Mouse (Mus musculus): Measurements from ENCODE around the gene Clec2d. TPM values are rescaled to one million over a fixed set of nuclear protein-coding genes. Genes with fewer than 3 reads are reported as not detected.

The Clec2d gene
- not detected in 2 replicates for polyA plus RNA-seq (2014; fragmentation: Nextera tagmentation; extraction: Ambion mirVana)

- no peaks in the 10 kb centered on the region for H3K4me1 ChIP-seq (replicated peaks; ENCODE audit: control insufficient read depth, insufficient read depth, low read length)
- DNase-seq (ENCODE audit: low spot score), result peak; percentile 61
- no peaks in the 10 kb centered on the region for H3K9me3 ChIP-seq (ENCODE audit: control insufficient read depth, low read length)
- peak within 1 kb of the TSS; percentile 63 for H3K27ac ChIP-seq (ENCODE audit: low read depth, low read length)
- peak within 1 kb of the TSS; percentile 58 for H3K4me3 ChIP-seq (ENCODE audit: low read depth, low read length)
- no peaks in the 10 kb centered on the region for H3K36me3 ChIP-seq (ENCODE audit: control insufficient read depth, insufficient read depth, low read length)
- H3K4me2 ChIP-seq, result peak within 1 kb of the TSS; percentile 72
- H3K27me3 ChIP-seq (replicated peaks; ENCODE audit: control insufficient read depth, insufficient read depth, low read length), result no peaks in the 10 kb centered on the region
- 9% methylated on average over 15 of the region's 15 CpGs for WGBS
- peak; percentile 90 for ATAC-seq (replicated peaks; ENCODE audit: low FRiP score)
- H3K9ac ChIP-seq (ENCODE audit: low read depth, low read length), result peak within 1 kb of the TSS; percentile 63
Measured at GRCm38 (mm10) chr6:129180403-129181169, at the start of gene Clec2d. Clec2d (plus strand) TSS chr6:129180615.

- Histone ChIP-seq H3K9ac (ENCODE audit: low read depth, low read length) (no peak overlapping the region), H3K27ac (ENCODE audit: low read depth, low read length) (no peak overlapping the region), H3K27me3 (replicated peaks; ENCODE audit: control insufficient read depth, insufficient read depth, low read length) (no peaks in the 10 kb centered on the region), H3K9me3 (ENCODE audit: control insufficient read depth, low read length) (no peaks in the 10 kb centered on the region), H3K36me3 (ENCODE audit: control insufficient read depth, insufficient read depth, low read length) (no peaks in the 10 kb centered on the region), H3K4me1 (replicated peaks; ENCODE audit: control insufficient read depth, insufficient read depth, low read length) (no peaks in the 10 kb centered on the region), H3K4me2 (no peak overlapping the region), H3K4me3 (ENCODE audit: low read depth, low read length) (no peak overlapping the region)
- 80% methylated on average over 4 of the region's 4 CpGs for WGBS
- DNase-seq (ENCODE audit: low spot score), result no peak
- no peak for ATAC-seq (replicated peaks; ENCODE audit: low FRiP score)
Measured at GRCm38 (mm10) chr6:129132604-129133341, 47.6 kb upstream of the Clec2d start.

GRCm38 (mm10) chr6:129146812-129147211, 33.6 kb upstream of the Clec2d start:
- Histone ChIP-seq H3K4me1 (replicated peaks; ENCODE audit: control insufficient read depth, insufficient read depth, low read length) (no peaks in the 10 kb centered on the region), H3K36me3 (ENCODE audit: control insufficient read depth, insufficient read depth, low read length) (no peaks in the 10 kb centered on the region), H3K9ac (ENCODE audit: low read depth, low read length) (no peak overlapping the region), H3K4me3 (ENCODE audit: low read depth, low read length) (no peak overlapping the region), H3K27me3 (replicated peaks; ENCODE audit: control insufficient read depth, insufficient read depth, low read length) (no peaks in the 10 kb centered on the region), H3K9me3 (ENCODE audit: control insufficient read depth, low read length) (no peaks in the 10 kb centered on the region), H3K4me2 (no peak overlapping the region), H3K27ac (ENCODE audit: low read depth, low read length) (no peak overlapping the region)
- 88% methylated on average over 2 of the region's 2 CpGs for WGBS
- no peak for ATAC-seq (replicated peaks; ENCODE audit: low FRiP score)
- DNase-seq (ENCODE audit: low spot score), result no peak

- ATAC-seq (replicated peaks; ENCODE audit: low FRiP score) (no peak), DNase-seq (ENCODE audit: low spot score) (no peak)
- H3K27ac ChIP-seq (ENCODE audit: low read depth, low read length), result no peak overlapping the region
- no peaks in the 10 kb centered on the region for H3K9me3 ChIP-seq (ENCODE audit: control insufficient read depth, low read length)
- no peak overlapping the region for H3K4me3 ChIP-seq (ENCODE audit: low read depth, low read length)
- H3K4me1 ChIP-seq (replicated peaks; ENCODE audit: control insufficient read depth, insufficient read depth, low read length), result no peaks in the 10 kb centered on the region
- no peak overlapping the region for H3K4me2 ChIP-seq
- no peaks in the 10 kb centered on the region for H3K27me3 ChIP-seq (replicated peaks; ENCODE audit: control insufficient read depth, insufficient read depth, low read length)
- no peaks in the 10 kb centered on the region for H3K36me3 ChIP-seq (ENCODE audit: control insufficient read depth, insufficient read depth, low read length)
- 90% methylated on average over 3 of the region's 3 CpGs for WGBS
- no peak overlapping the region for H3K9ac ChIP-seq (ENCODE audit: low read depth, low read length)
Measured at GRCm38 (mm10) chr6:129160103-129160502, 20.3 kb upstream of the Clec2d start.

GRCm38 (mm10) chr6:129161136-129161535, 19.3 kb upstream of the Clec2d start:
- H3K27ac ChIP-seq (ENCODE audit: low read depth, low read length), result no peak overlapping the region
- no peaks in the 10 kb centered on the region for H3K36me3 ChIP-seq (ENCODE audit: control insufficient read depth, insufficient read depth, low read length)
- H3K9ac ChIP-seq (ENCODE audit: low read depth, low read length), result no peak overlapping the region
- ATAC-seq (replicated peaks; ENCODE audit: low FRiP score) (no peak), DNase-seq (ENCODE audit: low spot score) (no peak)
- WGBS, result 82% methylated on average over 3 of the region's 3 CpGs
- no peaks in the 10 kb centered on the region for H3K9me3 ChIP-seq (ENCODE audit: control insufficient read depth, low read length)
- no peak overlapping the region for H3K4me2 ChIP-seq
- no peak overlapping the region for H3K4me3 ChIP-seq (ENCODE audit: low read depth, low read length)
- H3K27me3 ChIP-seq (replicated peaks; ENCODE audit: control insufficient read depth, insufficient read depth, low read length), result no peaks in the 10 kb centered on the region
- no peaks in the 10 kb centered on the region for H3K4me1 ChIP-seq (replicated peaks; ENCODE audit: control insufficient read depth, insufficient read depth, low read length)

GRCm38 (mm10) chr6:129161951-129162350, 18.5 kb upstream of the Clec2d start:
- DNase-seq (ENCODE audit: low spot score) (no peak), ATAC-seq (replicated peaks; ENCODE audit: low FRiP score) (no peak)
- Histone ChIP-seq H3K4me2 (no peak overlapping the region), H3K4me3 (ENCODE audit: low read depth, low read length) (no peak overlapping the region), H3K9me3 (ENCODE audit: control insufficient read depth, low read length) (no peaks in the 10 kb centered on the region), H3K27ac (ENCODE audit: low read depth, low read length) (no peak overlapping the region), H3K9ac (ENCODE audit: low read depth, low read length) (no peak overlapping the region), H3K36me3 (ENCODE audit: control insufficient read depth, insufficient read depth, low read length) (no peaks in the 10 kb centered on the region), H3K27me3 (replicated peaks; ENCODE audit: control insufficient read depth, insufficient read depth, low read length) (no peaks in the 10 kb centered on the region), H3K4me1 (replicated peaks; ENCODE audit: control insufficient read depth, insufficient read depth, low read length) (no peaks in the 10 kb centered on the region)

GRCm38 (mm10) chr6:129162587-129163159, 17.7 kb upstream of the Clec2d start:
- Histone ChIP-seq H3K36me3 (ENCODE audit: control insufficient read depth, insufficient read depth, low read length) (no peaks in the 10 kb centered on the region), H3K27ac (ENCODE audit: low read depth, low read length) (no peak overlapping the region), H3K4me1 (replicated peaks; ENCODE audit: control insufficient read depth, insufficient read depth, low read length) (no peaks in the 10 kb centered on the region), H3K4me2 (no peak overlapping the region), H3K4me3 (ENCODE audit: low read depth, low read length) (no peak overlapping the region), H3K9ac (ENCODE audit: low read depth, low read length) (no peak overlapping the region), H3K9me3 (ENCODE audit: control insufficient read depth, low read length) (no peaks in the 10 kb centered on the region), H3K27me3 (replicated peaks; ENCODE audit: control insufficient read depth, insufficient read depth, low read length) (no peaks in the 10 kb centered on the region)
- DNase-seq (ENCODE audit: low spot score) (no peak), ATAC-seq (replicated peaks; ENCODE audit: low FRiP score) (no peak)
- 76% methylated on average over 3 of the region's 3 CpGs for WGBS

GRCm38 (mm10) chr6:129163606-129164005, 16.8 kb upstream of the Clec2d start:
- WGBS, result 85% methylated on average over 1 of the region's 1 CpGs
- Histone ChIP-seq H3K27ac (ENCODE audit: low read depth, low read length) (no peak overlapping the region), H3K4me1 (replicated peaks; ENCODE audit: control insufficient read depth, insufficient read depth, low read length) (no peaks in the 10 kb centered on the region), H3K9me3 (ENCODE audit: control insufficient read depth, low read length) (no peaks in the 10 kb centered on the region), H3K9ac (ENCODE audit: low read depth, low read length) (no peak overlapping the region), H3K4me2 (no peak overlapping the region), H3K27me3 (replicated peaks; ENCODE audit: control insufficient read depth, insufficient read depth, low read length) (no peaks in the 10 kb centered on the region), H3K4me3 (ENCODE audit: low read depth, low read length) (no peak overlapping the region), H3K36me3 (ENCODE audit: control insufficient read depth, insufficient read depth, low read length) (no peaks in the 10 kb centered on the region)
- ATAC-seq (replicated peaks; ENCODE audit: low FRiP score), result no peak
- no peak for DNase-seq (ENCODE audit: low spot score)
